8 mouse cellular contexts compared by ENCODE assay signal in the genomic region with DNA sequence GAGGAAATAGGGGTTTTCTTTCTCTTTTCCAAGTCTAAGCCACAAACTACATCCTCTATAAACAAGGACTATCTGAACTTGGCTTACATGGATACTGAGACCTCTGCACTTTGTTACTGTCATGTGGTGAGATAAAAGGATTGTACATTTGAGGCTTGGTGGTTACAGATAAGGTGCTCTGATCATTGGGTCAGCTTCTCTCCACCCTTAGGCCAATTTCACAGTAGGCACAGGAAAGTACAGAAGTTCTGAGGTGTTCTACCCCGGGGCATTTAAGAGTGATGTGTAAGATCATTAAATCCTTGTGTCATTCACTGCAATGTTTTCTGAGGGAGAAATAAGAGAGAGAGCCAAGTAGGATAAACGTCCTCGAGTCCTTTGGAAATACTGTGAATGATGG. TPM values are rescaled to one million over a fixed set of nuclear protein-coding genes. Genes with fewer than 3 reads are reported as not detected.
DNase-seq lines count a peak whose midpoint lies in the region; ATAC-seq lines count a peak whose summit lies in the region.
"Had no signal": no experiment of that assay in that cellular context is flagged by ENCODE, and none has a peak within 500 bp of the region (broad histone marks: within the 10 kb centered on the region; RNA-seq: fewer than 3 reads in every experiment).

No protein-coding gene starts in this region.

- peak overlapping the region; percentile 51; the same call in 1 of the 2 replicates for H3K4me2 ChIP-seq in neural tube, embryonic 11.5 days (ENCODE audit: low read depth)
- peak overlapping the region; percentile 86 for H3K4me2 ChIP-seq in liver, embryonic 12.5 days

- H3K4me1 ChIP-seq in neural tube, embryonic 11.5 days (ENCODE audit: control insufficient read depth, insufficient read depth, low read length) = peaks cover 9% of the 10 kb centered on the region
- H3K4me1 ChIP-seq in liver, embryonic 12.5 days = peaks cover 72% of the 10 kb centered on the region

- H3K4me3 ChIP-seq in neural tube, embryonic 11.5 days (ENCODE audit: low read depth, low read length) = no peak overlapping the region
- H3K4me3 ChIP-seq in liver, embryonic 12.5 days = peak overlapping the region; percentile 91

- no peaks in the 10 kb centered on the region for H3K9me3 ChIP-seq in neural tube, embryonic 11.5 days (ENCODE audit: control insufficient read depth, low read length)
- no peaks in the 10 kb centered on the region for H3K9me3 ChIP-seq in liver, embryonic 12.5 days (replicated peaks)

- no peak overlapping the region for H3K27ac ChIP-seq in neural tube, embryonic 11.5 days (ENCODE audit: low read depth, low read length)
- H3K27ac ChIP-seq in liver, embryonic 12.5 days = peak overlapping the region; percentile 95

- no peaks in the 10 kb centered on the region for H3K27me3 ChIP-seq in neural tube, embryonic 11.5 days (ENCODE audit: control insufficient read depth, insufficient read depth, low read length)
- H3K27me3 ChIP-seq in liver, embryonic 12.5 days (replicated peaks) = no peaks in the 10 kb centered on the region

- no peaks in the 10 kb centered on the region for H3K36me3 ChIP-seq in neural tube, embryonic 11.5 days (ENCODE audit: control insufficient read depth, insufficient read depth, low read length)
- H3K36me3 ChIP-seq in liver, embryonic 12.5 days = peaks cover 24% of the 10 kb centered on the region

- WGBS in neural tube, embryonic 11.5 days = 91% methylated on average over 3 of the region's 3 CpGs
- WGBS in liver, embryonic 12.5 days (ENCODE audit: insufficient replicate concordance) = 35% methylated on average over 3 of the region's 3 CpGs

- DNase-seq in neural tube, embryonic 11.5 days (ENCODE audit: low spot score) = no peak
- no peak for DNase-seq in neural tube, embryonic 10.5 days (ENCODE audit: extremely low spot score, low spot score)
- DNase-seq in fat pad, adult 2 months (ENCODE audit: extremely low read depth, low read depth, low spot score) = peak; percentile 81
- DNase-seq in urinary bladder, adult 2 months (ENCODE audit: low spot score) = no peak
- no peak for DNase-seq in layer of hippocampus, adult 11-12 months (ENCODE audit: low spot score)

- no peak for ATAC-seq in neural tube, embryonic 11.5 days (ENCODE audit: insufficient read depth, low FRiP score, low TSS enrichment)
- peak; percentile 57 for ATAC-seq in liver, embryonic 12.5 days
- ATAC-seq in monocyte, adult 5-6 weeks (replicated peaks; ENCODE audit: insufficient number of reproducible peaks, low FRiP score, low TSS enrichment, poor library complexity, severe bottlenecking) = no peak

- no peak overlapping the region for H3K9ac ChIP-seq in neural tube, embryonic 11.5 days (ENCODE audit: low read length)
- peak overlapping the region; percentile 92 for H3K9ac ChIP-seq in liver, embryonic 12.5 days

RNA-seq across cellular contexts. Expression of a gene that starts 0.9 kb away (rescaled TPM):
- 266 and 284 TPM in 2 replicates for polyA plus RNA-seq in neural tube, embryonic 11.5 days (2014; fragmentation: Nextera tagmentation; extraction: Ambion mirVana)
- polyA plus RNA-seq in liver, embryonic 12.5 days (2016; fragmentation: Nextera tagmentation; extraction: Ambion mirVana) = 183 and 187 TPM in 2 replicates
- 138 and 150 TPM in 2 replicates for polyA plus RNA-seq in urinary bladder, adult 2 months (2012; rRNA removed)
- total RNA-seq in monocyte, adult 5-6 weeks (2017) = 72.5 to 84.0 TPM (median 77.3 TPM) in 3 replicates

RNA-seq across cellular contexts. Expression of a gene that starts 14.3 kb away (rescaled TPM):
- polyA plus RNA-seq in neural tube, embryonic 11.5 days (2014; fragmentation: Nextera tagmentation; extraction: Ambion mirVana) = 248 and 261 TPM in 2 replicates
- 107 and 114 TPM in 2 replicates for polyA plus RNA-seq in liver, embryonic 12.5 days (2016; fragmentation: Nextera tagmentation; extraction: Ambion mirVana)
- 118 and 124 TPM in 2 replicates for polyA plus RNA-seq in urinary bladder, adult 2 months (2012; rRNA removed)
- total RNA-seq in monocyte, adult 5-6 weeks (2017) = 31.0 to 45.3 TPM (median 42.6 TPM) in 3 replicates

RNA-seq across cellular contexts. Expression of a gene that starts 32.2 kb away (rescaled TPM):
- polyA plus RNA-seq in neural tube, embryonic 11.5 days (2014; fragmentation: Nextera tagmentation; extraction: Ambion mirVana) = 19.0 and 24.1 TPM in 2 replicates
- polyA plus RNA-seq in liver, embryonic 12.5 days (2016; fragmentation: Nextera tagmentation; extraction: Ambion mirVana) = 8.7 and 8.9 TPM in 2 replicates
- polyA plus RNA-seq in urinary bladder, adult 2 months (2012; rRNA removed) = 63.6 and 66.9 TPM in 2 replicates
- total RNA-seq in monocyte, adult 5-6 weeks (2017) = 18.2 to 21.9 TPM (median 19.4 TPM) in 3 replicates

RNA-seq across cellular contexts. Expression of a gene that starts 33.5 kb away (rescaled TPM):
- polyA plus RNA-seq in neural tube, embryonic 11.5 days (2014; fragmentation: Nextera tagmentation; extraction: Ambion mirVana) = 33.3 and 35.2 TPM in 2 replicates
- polyA plus RNA-seq in liver, embryonic 12.5 days (2016; fragmentation: Nextera tagmentation; extraction: Ambion mirVana) = 17.9 and 18.3 TPM in 2 replicates
- polyA plus RNA-seq in urinary bladder, adult 2 months (2012; rRNA removed) = 27.9 and 31.7 TPM in 2 replicates
- 12.1 to 21.8 TPM (median 14.6 TPM) in 3 replicates for total RNA-seq in monocyte, adult 5-6 weeks (2017)

RNA-seq across cellular contexts. Expression of a gene that starts 38.0 kb away (rescaled TPM):
- not detected in 2 replicates for polyA plus RNA-seq in neural tube, embryonic 11.5 days (2014; fragmentation: Nextera tagmentation; extraction: Ambion mirVana)
- polyA plus RNA-seq in liver, embryonic 12.5 days (2016; fragmentation: Nextera tagmentation; extraction: Ambion mirVana) = not detected in 2 replicates
- polyA plus RNA-seq in urinary bladder, adult 2 months (2012; rRNA removed) = 0.12 TPM in 1 of 2 replicates, not detected in the other
- not detected in 3 replicates for total RNA-seq in monocyte, adult 5-6 weeks (2017)
- polyA plus RNA-seq: inflammation-experienced regulatory T-cells, adult 6 months had no signal
